Mouse (Mus musculus): ENCODE measurements at regions not wholly inside any gene's neighbourhood (a gene's known extent, or its start where the extent isn't known, plus 50 kb on each side); places are given as distances from the start of the nearest gene placed in this dataset.
"Not testable (repeated sequence)": the region's sequence is repeated elsewhere in the genome, so short reads cannot be mapped to it uniquely, and the experiment has no call there.

GRCm38 (mm10) chr3:117265790-117266189 is 94.9 kb downstream of the Plppr4 start:
- no peak for DNase-seq (ENCODE audit: low spot score in 2 of 2)

- no peak for DNase-seq (ENCODE audit: low spot score in 2 of 2)
Observed at GRCm38 (mm10) chr3:117247833-117248232, 112.8 kb downstream of the Plppr4 start.

GRCm38 (mm10) chr3:117241810-117242209 is 118.9 kb downstream of the Plppr4 start:
- DNase-seq (ENCODE audit: low spot score in 2 of 2) = no peak

DNA sequence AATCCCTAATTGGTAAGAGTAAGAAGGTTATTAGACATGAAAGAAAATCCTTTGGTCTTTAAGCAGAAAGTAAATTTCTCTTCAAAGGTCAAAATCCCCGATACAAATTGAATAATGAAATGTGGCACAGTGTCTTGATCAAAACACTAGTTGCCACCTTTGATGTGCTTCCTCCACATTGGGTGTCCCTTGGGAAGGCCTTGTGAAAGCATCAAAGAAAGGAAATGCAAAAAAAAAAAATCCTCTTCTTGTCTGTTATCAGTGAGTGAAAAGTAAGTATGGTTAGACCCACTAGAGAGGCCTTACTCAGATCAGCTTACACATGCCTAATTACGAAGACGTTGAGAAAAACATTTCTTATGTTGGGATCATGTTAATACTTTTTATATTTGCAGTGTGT is 134.1 kb downstream of the Plppr4 start:
- no peak for DNase-seq (ENCODE audit: low spot score in 2 of 2)

GRCm38 (mm10) chr3:117225041-117225440 is 135.6 kb downstream of the Plppr4 start:
- DNase-seq (ENCODE audit: low spot score in 2 of 2) = no peak

- DNase-seq (ENCODE audit: low spot score in 2 of 2) = no peak
Observed at GRCm38 (mm10) chr3:117217952-117218351, 142.7 kb downstream of the Plppr4 start.

GRCm38 (mm10) chr3:117191903-117192302 is 168.8 kb downstream of the Plppr4 start:
- no peak for DNase-seq (ENCODE audit: low spot score in 2 of 2)

- no peak for DNase-seq (ENCODE audit: low spot score in 2 of 2)
Observed at GRCm38 (mm10) chr3:117188782-117189500, 171.7 kb downstream of the Plppr4 start.

GRCm38 (mm10) chr3:117183654-117184184 is 177.0 kb downstream of the Plppr4 start:
- no peak for DNase-seq (ENCODE audit: low spot score in 2 of 2)

- no peak for DNase-seq (ENCODE audit: low spot score in 2 of 2)
Observed at GRCm38 (mm10) chr3:117169740-117170139, 190.9 kb downstream of the Plppr4 start.

GRCm38 (mm10) chr3:117163046-117163445 is 194.3 kb upstream of the Palmd start:
- no peak for DNase-seq (ENCODE audit: low spot score in 2 of 2)

DNA sequence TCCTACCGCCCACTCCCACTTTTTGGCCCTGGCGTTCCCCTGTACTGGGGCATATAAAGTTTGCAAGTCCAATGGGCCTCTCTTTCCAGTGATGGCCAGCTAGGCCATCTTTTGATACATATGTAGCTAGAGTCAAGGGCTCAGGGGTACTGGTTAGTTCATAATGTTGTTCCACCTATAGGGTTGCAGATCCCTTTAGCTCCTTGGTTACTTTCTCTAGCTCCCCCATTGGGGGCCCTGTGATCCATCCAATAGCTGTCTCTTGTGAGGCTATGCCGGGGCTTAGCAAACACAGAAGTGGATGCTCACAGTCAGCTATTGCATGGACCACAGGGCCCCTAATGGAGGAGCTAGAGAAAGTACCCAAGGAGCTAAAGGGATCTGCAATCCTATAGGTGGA is 191.9 kb upstream of the Palmd start:
- DNase-seq (ENCODE audit: low spot score in 2 of 2) = not testable (repeated sequence)

DNA sequence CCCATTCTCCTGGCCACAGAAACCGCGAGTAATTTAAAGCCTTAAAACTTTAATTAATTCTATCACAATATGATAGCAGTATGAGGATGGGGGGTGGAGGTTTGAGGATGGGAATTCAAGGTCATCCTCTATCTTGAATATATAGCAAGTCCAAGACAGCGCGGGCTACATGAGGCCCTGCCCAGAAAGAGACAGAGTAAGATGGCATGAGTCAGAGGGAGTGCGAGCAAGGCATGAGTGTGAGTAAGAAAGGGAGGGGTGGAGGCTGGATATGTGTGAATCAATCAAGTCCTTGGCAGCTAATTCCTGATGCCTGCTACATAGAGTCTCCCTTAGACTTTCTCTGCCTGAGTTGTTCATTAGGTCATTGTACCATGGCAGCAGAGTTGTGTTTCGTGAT is 186.5 kb upstream of the Palmd start:
- no peak for DNase-seq (ENCODE audit: low spot score in 2 of 2)

GRCm38 (mm10) chr3:117153011-117153473 is 184.3 kb upstream of the Palmd start:
- DNase-seq (ENCODE audit: low spot score in 2 of 2) = no peak

GRCm38 (mm10) chr3:117152414-117152813 is 183.6 kb upstream of the Palmd start:
- DNase-seq (ENCODE audit: low spot score in 2 of 2) = no peak

GRCm38 (mm10) chr3:117147414-117147813 is 178.6 kb upstream of the Palmd start:
- no peak for DNase-seq (ENCODE audit: low spot score in 2 of 2)

- no peak for DNase-seq (ENCODE audit: low spot score in 2 of 2)
Observed at GRCm38 (mm10) chr3:117139835-117140234, 171.0 kb upstream of the Palmd start.

DNA sequence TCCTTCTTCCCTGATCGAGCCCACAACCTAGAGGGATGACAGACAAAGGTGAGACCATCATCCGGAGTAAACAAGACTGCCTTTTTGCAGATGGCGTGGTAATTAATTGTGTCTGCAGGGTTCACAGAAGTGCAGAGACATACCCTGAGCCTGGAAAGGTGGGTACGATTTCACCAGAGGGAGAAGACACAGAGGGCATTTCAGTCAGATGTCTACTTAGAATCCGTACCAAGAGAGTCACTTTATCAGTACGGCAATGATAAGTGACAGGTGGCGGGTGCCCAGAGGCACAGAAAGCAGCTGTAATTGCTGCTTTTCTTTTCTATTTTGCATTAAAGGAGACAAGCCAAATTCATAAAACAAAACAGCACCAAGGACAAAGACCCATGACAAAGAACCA is 169.9 kb upstream of the Palmd start:
- no peak for DNase-seq (ENCODE audit: low spot score in 2 of 2)

DNA sequence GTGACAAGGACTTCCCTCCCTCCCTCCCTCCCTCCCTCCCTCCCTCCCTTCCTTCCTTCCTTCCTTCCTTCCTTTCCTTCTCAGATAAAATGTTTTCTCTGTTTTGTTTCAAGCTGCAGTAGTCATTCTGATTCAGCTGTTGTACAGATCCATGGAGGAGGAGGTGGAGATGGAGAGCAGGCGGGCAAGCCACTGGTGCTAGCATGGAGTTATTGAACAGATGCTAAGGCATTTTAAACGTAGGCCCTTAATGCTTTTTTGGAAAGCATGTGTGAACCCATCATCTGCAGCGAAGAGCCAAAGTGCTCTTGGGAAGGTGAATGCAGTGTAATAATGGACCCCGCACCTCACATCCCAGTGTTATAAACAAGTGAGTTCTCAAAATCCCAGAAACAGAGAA is 164.1 kb upstream of the Palmd start:
- DNase-seq (ENCODE audit: low spot score in 2 of 2) = no peak

DNA sequence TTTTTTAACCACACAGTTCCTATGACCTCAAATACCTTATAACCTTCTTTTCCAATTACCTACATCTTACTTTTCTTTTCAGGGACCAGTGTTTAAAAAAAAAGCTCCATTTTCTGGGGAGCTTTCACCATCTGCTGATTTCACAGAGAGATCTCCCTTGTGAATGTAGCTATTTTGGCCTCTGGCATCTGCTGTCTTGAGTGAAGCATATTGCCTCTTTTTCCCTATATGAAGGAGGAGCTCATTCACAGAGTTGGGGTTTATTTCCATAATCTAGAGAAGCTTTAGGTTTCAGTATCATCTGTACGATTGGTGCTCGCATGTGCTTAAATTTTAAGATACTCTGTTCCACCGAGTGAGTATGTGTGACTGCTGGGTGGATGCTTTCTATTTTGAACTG is 153.4 kb upstream of the Palmd start:
- DNase-seq (ENCODE audit: low spot score in 2 of 2) = no peak

DNA sequence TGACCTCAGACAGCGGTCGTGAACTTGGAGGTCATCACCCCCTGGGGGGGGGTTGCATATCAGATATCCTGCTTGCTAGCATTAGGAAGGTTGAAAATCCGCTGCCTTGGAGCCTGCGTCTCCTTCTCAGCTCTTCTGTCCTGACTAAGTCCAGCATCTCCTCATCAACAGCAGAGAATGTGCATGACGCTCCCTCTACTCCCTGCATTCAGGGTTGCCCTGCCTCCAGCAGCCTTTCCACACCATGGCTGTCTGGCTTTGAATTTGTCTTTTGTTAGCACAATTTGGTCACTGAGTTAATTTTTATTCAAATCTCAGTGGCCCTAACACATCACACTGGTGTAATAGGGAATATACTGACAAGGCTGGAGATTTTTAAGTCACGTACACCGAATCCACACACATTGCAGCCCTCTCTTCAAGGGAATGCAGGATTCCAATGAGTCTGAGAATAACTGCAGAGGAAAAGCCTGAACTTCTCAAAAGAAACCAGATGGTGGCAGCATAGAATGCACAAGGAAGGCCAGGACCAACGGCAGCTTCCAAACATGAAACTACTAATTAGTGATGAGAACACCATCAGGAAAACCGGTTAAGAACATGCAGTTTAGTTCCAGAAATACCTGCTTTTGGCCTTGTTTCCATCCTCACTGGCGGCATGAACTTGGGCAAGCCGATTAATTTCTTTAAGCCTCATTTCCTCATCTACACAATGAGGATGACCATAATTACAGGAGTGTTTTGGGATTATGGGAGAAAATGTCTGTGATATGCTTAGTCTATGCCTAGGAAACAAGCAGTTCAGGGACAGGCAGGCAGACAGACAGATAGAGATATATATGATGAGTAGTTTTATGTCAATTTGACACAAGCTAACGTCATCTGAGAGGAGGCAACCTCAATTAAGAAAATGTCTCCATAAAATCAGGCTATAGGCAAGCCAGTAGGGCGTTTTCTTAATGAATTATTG is 151.6 kb upstream of the Palmd start:
- peak; percentile 5 to 6 for DNase-seq (ENCODE audit: low spot score in 2 of 2)

- DNase-seq (ENCODE audit: low spot score in 2 of 2) = no peak
Observed at GRCm38 (mm10) chr3:117119576-117119975, 150.8 kb upstream of the Palmd start.
